Mouse (Mus musculus): ENCODE data around the gene Man2a2.

The Man2a2 gene

DNA sequence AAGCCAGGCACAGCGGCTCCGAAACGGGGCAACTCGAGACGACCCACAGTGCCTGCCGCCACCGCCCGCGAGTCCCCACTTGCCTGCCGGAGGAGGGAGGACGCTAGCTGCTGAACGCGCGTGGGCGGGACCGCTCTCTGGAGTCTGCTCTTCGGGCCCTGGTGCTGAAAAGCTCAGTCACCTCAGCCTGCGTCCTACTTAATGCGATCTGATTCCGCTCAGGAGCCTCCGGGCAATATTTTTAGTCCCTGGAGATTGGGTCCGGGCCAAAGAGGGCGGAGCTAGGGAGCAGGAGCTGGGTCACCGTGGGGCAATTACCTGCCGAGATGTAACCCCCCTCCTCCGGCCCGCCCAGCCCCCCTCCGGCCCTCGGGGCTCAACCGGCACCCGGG lies 530 bp downstream of the Man2a2 start:
- DNase-seq (ENCODE audit: low spot score in 2 of 2), result peak; percentile 76 to 84

DNA sequence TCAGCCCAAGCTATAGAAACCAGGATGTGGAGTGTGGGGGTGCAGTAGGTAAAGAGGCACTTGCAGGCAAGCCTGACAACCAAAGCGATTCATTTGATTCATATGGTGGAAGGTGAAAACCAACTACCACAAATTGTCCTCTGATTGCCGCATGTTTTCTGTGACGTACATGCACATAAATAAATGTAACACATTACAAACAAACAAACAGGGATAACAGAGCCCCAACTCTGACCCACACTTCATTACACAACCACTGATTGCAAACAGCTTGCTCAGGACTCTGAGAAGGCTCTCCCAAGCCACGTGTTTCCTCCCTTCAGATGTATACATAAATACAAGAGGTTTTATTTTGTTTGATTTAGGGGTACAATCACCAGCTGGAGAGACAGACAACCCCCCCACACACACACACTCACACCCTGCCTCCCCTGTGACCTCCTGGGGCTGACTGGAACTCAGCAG lies 1.2 kb downstream of the Man2a2 start:
- DNase-seq (ENCODE audit: low spot score in 2 of 2), result no peak

DNA sequence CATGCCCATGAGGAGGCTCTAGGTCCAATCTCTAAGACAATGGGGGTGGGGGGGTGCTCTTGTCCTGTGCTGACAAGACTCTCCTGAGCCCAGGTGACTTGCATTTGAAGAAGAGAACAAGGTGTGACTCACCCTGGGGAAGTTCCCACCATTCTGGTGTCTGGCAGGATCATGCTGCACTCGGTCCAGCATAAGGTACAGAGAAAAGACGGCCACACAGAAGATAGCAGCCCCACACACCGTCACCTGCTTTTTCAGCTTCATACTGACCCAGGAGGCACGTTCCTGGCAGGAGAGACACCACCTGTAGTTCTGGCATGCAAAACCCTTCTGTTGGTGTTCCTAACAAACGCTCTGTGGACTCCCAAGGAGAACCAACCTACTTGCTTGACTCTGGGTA lies 1.7 kb downstream of the Man2a2 start:
- DNase-seq (ENCODE audit: low spot score in 2 of 2), result no peak

DNA sequence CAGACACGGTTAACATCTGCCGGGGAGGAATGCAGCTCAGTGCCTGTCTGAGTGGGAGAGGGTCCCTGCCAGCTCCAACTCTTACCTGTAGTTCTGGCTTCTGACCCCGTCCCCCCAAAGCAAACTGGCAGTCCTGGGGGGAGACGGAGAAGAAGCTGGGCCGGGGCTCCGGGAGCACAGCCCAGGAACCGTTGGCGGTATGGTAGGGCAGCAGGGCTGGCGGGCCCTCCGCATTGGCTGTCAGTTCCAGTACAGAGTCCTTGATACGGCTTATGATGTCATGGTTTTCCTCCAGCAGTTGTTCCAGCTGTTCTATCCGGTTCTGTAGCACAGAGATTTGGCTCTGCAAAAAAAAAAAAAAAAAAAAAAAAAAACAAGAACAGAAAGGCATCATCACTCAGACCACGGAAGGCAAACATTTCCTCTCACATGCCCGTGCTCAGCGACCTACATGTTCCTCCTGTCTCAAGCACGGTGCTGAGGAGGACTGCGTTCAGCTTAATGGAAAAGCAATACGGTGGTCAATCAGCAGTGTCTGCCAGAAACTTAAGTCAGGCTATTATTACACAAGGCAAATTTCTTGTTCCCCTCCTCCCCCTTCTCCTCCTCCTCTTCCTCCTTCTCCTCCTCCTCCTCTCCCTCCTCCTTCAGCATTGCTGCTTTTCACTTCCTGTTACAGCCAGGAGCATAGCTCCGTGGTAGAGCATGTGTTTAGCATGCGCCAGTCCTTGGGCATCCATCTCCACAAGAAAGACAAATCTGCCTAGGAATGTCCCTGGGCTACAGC lies 2.3 kb downstream of the Man2a2 start:
- peak; percentile 47 to 48 for DNase-seq (ENCODE audit: low spot score in 2 of 2)

DNA sequence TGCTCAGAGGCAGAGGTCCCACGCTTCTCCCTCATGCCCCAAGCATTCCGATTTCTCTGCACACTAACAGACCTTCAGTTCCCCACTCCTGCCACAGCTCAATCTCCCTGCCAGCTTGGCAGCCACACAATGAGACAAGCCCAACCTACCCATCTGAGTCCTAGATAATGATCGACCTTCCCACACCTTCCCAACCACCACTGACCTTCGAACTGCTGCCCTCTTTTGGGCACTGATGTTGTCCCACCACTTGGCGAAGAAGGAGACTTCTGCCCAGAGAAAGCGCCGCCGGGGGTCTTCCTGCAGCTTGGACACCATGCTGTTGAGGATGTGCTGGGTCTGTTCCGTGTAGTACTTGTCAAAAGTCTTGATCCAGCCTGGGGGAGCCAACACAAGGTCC lies 3.2 kb downstream of the Man2a2 start:
- DNase-seq (ENCODE audit: low spot score in 2 of 2), result no peak

DNA sequence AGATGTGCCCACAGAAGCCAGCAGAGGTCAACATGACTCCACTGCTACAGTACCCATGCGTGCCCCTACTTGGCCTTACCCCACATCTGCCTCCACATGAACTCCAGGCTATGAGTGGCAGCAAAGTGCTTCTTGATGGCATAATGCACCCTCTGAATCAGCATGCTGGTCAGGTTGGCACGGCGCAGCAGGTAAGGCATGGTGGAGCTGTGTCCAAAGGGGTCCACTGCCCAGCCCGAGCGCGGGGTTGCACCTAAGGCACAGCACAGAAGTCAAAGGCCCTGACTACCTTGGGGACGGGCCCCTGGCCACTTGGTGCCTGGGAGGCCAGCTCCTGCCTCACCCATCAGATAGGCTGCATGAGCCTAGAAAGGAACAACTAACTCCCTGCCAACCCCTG lies 3.9 kb downstream of the Man2a2 start:
- no peak for DNase-seq (ENCODE audit: low spot score in 2 of 2)

DNA sequence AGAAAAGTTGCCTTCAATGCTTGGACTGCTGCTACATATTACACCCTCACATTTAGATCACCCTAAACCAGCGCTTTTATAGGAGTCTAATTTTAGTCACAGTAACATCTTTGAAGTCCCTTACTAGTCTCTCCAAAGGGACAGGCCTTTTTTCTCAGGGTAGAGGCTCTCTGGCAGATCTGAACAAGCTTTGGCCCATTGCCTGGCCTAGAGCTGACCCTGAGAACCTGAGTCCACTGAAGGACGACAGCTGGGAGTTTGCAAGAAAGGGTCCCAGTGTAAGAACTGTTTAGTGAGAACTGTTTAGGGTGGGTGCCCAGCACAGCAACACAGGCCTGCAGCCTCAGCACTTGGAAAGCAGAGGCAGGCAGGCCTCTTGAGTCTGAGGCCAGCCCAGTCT lies 5.4 kb downstream of the Man2a2 start:
- no peak for DNase-seq (ENCODE audit: low spot score in 2 of 2)

DNA sequence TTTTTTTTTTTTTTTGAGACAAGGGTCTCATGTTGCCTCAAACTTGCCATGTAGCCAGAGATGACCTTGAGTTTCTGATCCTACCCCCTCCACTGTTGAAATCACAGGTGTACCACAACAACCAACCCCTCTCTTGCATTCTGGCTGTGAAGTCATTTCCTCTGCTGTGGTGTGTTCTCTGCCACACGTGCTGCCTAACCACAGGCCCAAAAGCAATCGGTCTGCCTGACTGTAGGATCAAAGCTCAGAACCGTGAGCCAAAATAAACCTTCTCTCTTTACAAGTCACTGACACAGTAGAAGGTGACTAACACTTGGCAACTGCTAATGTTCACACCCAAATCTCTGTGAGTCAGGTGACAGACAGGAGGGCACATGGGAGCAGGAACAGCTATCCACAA lies 10.7 kb downstream of the Man2a2 start:
- no peak for DNase-seq (ENCODE audit: low spot score in 2 of 2)

DNA sequence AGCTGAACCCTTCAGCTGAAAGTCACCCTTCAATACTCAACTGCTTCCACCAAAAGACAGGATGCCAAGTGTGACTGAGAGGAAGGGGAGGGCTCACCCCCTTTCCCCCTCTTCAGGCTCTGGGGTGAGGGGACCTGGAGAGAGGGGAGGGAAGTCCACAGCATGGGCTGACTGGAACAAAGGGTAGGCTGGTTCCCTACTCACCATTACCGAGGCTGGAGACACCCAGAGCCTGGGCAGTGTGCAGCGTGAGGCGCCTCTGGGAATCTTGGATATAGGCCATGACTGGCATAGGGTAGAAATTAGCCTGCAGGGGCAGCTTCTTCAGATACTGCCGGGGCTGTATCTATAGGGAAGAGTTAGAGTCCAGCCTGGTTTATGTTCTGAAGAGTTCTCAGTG lies 13.1 kb downstream of the Man2a2 start:
- no peak for DNase-seq (ENCODE audit: low spot score in 2 of 2)

DNA sequence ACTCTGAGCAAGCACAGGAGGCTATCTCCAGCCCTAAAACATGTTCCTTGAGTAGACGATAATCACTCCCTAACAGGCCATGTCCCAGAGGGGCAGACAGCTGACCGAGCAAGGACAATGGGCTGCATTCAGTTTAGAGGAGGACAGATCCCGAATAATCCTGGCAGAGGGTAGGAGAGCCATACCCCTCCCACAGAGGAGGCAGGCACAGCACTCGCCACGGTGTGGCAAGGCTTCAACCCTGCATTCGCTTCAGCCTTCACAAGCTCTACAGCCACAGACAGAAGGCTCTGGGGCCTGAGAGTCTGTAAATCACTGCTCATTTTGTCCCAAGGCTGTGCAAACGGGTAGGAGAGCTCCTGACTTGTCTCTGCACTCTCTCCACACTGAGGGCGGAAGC lies 14.0 kb downstream of the Man2a2 start:
- no peak for DNase-seq (ENCODE audit: low spot score in 2 of 2)

DNA sequence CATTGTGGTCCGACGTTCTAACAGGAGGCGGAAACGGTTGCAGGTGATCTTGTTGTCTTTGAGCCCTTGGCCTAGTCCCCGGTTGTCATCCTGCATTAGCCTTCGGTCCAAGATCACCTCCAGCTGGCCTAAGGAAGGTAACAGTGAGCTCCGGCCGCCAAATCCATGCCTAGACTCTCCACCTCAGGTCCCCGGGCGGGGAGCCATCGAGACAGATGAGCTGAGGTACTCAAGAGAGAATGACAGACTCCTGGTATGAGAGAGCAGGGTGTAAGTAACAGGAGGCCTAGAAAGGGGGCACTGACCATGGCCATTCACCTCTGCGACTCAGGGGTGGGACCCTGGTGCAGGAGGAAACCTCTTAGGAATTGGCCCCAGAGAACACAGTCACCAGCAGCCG lies 14.8 kb downstream of the Man2a2 start:
- DNase-seq (ENCODE audit: low spot score in 2 of 2), result no peak

DNA sequence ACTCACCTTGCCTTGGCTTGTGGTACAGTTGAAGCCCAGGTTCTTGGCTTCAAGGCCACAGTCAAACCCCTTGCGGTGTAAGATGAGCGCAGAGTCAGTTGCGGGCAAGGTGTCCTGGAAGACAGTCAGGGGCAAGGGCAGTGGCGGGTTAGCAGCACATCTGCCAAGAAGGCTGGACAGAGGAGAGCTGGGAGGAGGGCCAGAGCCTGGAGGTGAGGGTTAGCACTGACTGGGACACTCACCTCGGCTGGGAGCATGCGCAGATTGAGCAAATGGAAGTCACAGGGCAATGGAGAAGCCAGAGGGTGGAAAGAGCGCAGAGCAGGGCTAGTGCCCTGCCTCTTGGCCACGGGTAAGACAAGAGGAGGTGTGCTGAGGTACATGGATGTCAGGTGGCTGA lies 18.3 kb downstream of the Man2a2 start:
- DNase-seq (ENCODE audit: low spot score in 2 of 2), result no peak

DNA sequence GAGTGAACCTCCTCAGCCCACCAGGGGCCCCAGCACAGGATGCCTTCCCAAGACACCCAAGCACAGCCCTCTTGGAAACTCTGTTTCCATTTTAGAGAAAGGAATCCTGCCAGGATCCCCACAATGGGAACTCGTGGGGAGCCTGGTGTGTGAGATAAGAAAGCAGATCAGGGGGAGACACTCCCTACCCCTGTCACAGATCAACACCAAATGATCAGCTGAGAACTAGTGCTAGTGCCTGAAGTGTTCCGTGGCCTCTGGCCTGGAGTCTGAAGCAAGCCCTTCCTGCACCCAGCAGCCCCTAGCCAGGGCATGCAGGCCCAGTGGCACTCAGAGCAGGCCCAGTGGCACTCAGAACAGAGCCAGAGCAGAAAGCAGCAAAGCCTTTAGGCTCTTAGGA lies 20.4 kb downstream of the Man2a2 start:
- DNase-seq (ENCODE audit: low spot score in 2 of 2), result no peak

DNA sequence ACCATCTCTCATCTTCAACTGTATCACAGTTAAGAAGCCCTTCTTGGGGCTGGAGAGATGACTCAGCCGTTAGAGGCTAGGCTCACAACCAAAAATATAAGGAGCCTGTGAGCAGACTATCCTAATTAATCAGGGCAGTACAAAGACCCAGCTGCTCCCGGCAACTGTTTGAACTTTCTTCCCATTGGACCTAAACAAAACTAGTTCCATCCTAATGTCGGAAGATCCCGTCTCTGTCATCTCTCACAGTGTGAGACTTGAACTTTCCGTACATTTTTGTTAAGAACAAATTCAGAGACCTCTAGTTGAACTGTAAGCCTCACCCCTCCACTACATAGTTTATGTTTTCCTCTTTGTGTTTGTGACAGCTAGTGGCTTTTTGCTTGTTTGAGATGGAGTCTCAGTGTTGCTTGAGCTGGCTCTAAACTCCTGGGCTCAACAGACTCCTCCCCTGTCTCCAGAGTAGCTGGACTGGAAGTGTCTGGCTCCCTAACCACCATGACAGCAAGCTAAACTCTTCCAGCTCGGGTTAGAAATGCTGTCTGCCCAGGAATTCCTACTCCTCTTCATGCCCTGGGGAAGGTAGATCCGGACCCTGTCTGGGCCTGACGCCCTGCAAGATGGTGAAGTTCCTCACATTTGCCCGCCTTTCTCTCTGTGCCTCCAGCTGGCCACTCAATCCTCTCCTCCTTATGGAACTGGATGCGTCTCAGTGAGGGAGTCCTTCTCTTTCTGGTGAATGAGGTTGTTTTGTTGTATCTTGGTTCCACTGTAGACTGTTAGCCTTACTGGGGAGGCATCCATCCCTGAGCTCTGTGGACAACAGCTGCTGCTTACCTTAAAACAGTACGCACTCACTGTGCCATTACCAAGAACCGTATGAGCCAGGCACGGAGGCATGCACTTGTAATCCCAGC lies 23.2 kb downstream of the Man2a2 start:
- DNase-seq (ENCODE audit: low spot score in 2 of 2), result no peak

DNA sequence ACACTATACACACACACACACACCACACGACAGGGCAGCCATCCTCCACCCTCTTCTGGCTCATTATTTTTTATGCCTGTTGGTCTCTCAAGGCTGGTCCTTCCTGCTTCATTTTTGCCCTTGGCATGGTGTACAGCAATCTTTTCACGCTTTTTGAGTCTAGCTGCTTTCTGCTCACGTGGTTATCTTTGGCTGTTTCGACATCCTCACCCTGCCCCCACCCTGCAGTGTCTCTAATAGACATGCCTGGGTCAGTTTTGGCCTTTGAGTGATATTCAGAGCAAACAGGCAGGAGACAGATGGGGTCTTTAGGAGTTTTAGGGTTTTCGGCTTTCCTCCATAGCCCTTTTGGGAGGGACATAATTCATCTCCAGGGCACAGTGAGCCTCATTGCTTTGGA lies 24.3 kb downstream of the Man2a2 start:
- DNase-seq (ENCODE audit: low spot score in 2 of 2), result no peak

DNA sequence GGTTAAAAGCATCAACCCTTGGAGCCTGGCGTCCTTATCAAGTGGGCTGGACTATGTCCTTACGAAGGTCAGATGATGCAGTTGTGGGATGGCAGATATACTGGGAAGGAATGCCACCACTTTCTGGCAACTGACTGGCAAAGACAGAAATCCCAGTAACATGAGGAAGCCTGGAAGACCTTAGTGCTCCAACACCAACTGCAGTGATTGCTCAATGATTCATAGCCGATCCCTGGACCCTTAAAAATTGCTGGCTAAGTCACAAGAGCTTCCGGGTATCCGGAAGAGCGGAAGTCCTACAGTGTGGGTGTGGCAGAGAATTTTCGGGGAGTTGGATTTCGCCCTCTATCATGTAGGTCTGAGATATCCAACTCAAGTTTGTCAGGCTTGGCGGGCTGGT lies 25.0 kb downstream of the Man2a2 start:
- no peak for DNase-seq (ENCODE audit: low spot score in 2 of 2)

DNA sequence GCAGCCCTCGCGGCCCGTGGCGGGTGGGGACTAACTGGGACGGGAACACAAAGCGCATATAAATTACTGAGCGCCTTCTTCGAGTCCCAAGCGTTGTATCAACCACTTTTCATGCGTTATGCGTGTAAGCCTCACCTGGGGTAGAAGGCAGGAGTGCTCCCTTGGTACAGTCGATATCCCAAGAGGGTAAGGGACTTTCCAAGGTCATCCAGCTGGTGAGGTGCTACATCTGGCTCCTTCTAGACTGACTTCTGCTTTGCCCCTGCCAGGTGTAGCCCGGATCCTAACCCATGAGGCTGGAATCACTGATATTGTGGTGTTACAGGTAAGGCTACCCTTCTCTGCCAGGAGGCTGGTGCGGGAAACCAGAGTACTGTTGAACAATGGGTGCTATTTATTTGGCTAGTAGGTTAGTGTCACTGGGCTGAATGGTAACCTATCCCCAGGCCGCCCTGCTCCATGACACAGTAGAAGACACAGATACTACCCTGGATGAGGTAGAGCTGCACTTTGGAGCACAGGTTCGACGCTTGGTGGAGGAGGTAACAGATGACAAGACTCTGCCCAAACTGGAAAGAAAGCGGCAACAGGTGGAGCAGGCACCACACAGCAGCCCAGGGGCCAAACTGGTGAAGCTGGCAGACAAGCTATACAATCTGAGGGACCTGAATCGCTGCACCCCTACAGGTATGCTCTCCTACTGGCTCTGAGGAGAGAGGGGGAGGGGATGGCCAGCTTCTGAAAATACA lies 27.7 kb downstream of the Man2a2 start:
- peak in 1 of 2 experiments; percentile 39 for DNase-seq (ENCODE audit: low spot score in 2 of 2)

DNA sequence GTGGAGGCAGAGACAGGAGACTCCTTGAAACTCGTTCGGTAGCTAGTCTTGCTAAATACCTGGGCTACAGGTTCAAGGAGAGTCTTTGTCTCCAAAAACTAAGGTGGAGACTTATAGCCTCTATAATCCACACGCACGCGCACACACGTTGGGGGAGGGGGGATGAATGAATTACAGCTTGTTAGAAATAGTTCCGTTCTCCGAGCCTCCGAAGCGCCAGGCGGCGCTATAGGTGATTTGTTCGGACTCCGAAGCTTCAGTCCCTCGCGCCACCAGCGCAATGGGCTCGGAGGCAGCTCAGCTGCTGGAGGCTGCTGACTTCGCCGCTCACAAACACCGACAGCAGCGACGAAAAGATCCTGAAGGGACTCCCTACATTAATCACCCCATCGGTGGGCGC lies 28.3 kb downstream of the Man2a2 start, which contains the start of gene Hddc3:
TSS of gene Hddc3 (plus strand) at position 247 of the 400 bp plus-strand sequence.
- peak; percentile 82 to 91 for DNase-seq (ENCODE audit: low spot score in 2 of 2)

DNA sequence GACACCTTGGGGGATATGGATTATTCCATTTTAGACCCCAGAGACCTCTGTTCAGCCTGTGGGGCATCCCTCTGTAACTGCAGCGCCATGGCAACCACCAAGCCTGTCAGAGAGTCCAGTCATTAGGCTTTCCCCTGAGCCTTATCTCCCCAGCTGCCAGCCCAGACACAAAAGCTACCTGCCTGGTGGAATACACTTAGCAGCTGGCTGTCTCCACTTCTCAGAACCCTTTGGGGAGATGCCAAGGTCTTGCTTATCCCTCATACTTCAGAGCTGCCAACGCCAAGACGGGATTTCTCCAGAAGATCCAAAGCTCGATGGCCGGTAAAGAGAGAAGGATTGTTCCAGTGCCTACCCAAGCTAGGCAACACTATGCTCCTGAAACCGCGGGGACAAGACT lies 29.4 kb downstream of the Man2a2 start:
- no peak for DNase-seq (ENCODE audit: low spot score in 2 of 2)

DNA sequence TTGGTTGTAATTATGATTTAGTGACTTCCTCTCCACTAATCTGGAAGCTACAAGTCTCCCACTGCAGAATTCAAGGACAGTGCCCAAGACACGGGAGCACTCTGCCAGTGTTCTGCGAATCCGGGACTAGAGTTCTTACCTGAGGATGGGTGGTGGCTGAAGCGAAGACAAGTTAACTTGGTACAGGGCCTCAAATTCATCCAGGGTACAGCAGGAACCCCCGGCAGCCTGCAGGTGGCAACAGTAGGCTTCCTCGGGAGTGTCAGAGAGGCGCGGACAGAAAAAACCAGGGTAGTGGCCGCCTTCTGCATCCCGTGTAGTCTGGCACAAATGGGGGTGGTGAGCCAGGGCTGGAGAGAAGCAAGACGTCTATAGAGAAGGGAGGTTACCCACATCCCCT lies 30.4 kb downstream of the Man2a2 start, which contains the start of gene Unc45a:
TSS of gene Unc45a (minus strand) at position 213 of the 400 bp plus-strand sequence.
- peak; percentile 69 for DNase-seq (ENCODE audit: low spot score in 2 of 2)

DNA sequence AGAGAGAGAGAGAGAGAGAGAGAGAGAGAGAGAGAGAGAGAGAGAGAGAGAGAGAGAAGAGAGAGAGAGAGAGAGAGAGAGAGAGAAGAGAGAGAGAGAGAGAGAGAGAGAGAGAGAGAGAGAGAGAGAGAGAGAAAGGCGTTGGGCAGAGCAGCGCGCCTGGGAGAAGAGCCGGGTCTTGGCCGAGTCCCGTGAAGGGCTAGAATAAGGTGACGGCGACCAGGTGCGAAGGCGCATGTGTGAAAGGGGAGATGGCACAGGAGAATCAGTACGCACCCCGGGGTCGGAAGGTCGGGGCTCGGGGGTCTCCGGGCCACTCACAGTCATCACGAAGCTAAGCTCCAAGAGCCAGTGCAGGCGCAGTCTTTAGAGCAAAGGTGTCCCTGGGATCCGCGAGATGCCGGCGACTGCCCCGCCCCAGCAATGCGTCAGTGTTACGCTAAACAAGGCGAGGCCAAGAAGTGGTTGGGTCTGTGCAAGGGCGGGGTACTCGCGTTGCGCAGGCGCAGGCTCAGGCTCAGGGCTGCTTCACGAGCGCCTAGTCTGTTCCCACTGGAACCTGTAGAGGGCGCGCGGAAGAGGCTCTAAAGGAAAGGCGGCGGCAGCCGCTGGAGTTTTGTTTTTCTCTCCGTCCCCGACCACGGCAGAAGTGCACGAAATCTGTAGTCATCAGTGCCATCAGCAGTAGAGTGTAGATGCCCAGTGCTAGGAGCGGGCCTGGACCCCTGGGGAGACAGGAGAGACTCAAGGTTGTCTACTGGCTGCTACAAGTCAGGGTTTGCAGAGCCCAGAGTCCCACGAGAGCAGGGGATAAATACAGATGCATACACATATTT lies 31.2 kb downstream of the Man2a2 start:
- peak; percentile 98 for DNase-seq (ENCODE audit: low spot score in 2 of 2)

Measured in heart, adult 9 months (tissue).